Mouse (Mus musculus) stomach, postnatal 0 days (tissue): ENCODE measurements around the gene Susd1.

Source experiments
- CTCF ChIP-seq: IDR thresholded peaks from 2 replicates; pipeline ENCODE4 v1.5.1; 2016; ENCODE audit warnings: antibody characterized with exemption, low read depth, mild to moderate bottlenecking, moderate library complexity
- EP300 ChIP-seq: optimal IDR thresholded peaks from 2 replicates; pipeline ENCODE3; 2016; ENCODE audit warnings: antibody characterized with exemption

DNA sequence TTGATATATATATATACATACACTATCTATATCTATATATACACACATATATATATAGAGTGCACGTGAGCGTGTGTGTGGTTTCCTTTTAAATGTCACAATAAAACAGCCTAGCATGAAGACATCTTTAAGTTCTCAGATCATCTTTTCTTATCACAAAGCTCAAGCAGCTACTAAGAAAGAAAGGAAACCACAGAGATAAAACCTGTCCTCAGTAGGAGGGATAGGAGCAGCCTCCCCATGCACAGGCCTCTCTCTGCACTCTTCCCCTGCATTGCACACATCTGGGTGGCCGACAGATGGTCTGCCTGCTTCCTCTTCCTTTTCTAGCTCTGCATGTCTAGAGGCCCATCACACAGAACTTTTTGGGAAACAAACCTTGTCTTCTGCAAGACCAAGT, 162.9 kb downstream of the Susd1 start:
- TF ChIP-seq CTCF: no peak
- TF ChIP-seq EP300: no peak
